ENCODE assay signal across 13 mouse cellular contexts in genomic region chr3:153756500-153756996, GRCm38 (mm10). TPM values are rescaled to one million over a fixed set of nuclear protein-coding genes. Genes with fewer than 3 reads are reported as not detected.
A peak's percentile ranks its signal among the peaks of the same experiment; 100 is the strongest.
DNase-seq lines count a peak whose midpoint lies in the region; ATAC-seq and TF ChIP-seq lines count a peak whose summit lies in the region.
"Had no signal": no experiment of that assay in that cellular context is flagged by ENCODE, and none has a peak within 500 bp of the region (broad histone marks: within the 10 kb centered on the region; RNA-seq: fewer than 3 reads in every experiment).

No protein-coding gene starts in this region.

- no peaks in the 10 kb centered on the region for H3K27me3 ChIP-seq in kidney, embryonic 14.5 days (ENCODE audit: control insufficient read depth, insufficient read depth, low read length)
- H3K27me3 ChIP-seq in kidney, adult 2 months (replicated peaks; ENCODE audit: control insufficient read depth, insufficient read depth, low read length): no peaks in the 10 kb centered on the region
- H3K27me3 ChIP-seq in thymus, adult 2 months (ENCODE audit: control insufficient read depth, insufficient read depth, low read length): no peaks in the 10 kb centered on the region
- H3K27me3 ChIP-seq in liver, embryonic 11.5 days (replicated peaks; ENCODE audit: control insufficient read depth, insufficient read depth, low read length): no peaks in the 10 kb centered on the region
- H3K27me3 ChIP-seq: limb, embryonic 15.5 days had no signal

- 89% methylated on average over 2 of the region's 2 CpGs for WGBS in kidney, embryonic 14.5 days
- 93% methylated on average over 2 of the region's 2 CpGs for WGBS in kidney, adult 2 months
- 100% methylated on average over 2 of the region's 2 CpGs for WGBS in thymus, adult 2 months
- 81% methylated on average over 2 of the region's 2 CpGs for WGBS in liver, embryonic 11.5 days

- H3K4me3 ChIP-seq in kidney, embryonic 14.5 days (ENCODE audit: low read length): no peak overlapping the region
- no peak overlapping the region for H3K4me3 ChIP-seq in kidney, adult 2 months (ENCODE audit: insufficient read depth, low read depth, low read length)
- no peak overlapping the region for H3K4me3 ChIP-seq in thymus, adult 2 months (ENCODE audit: control insufficient read depth, insufficient read depth, low read length)
- no peak overlapping the region for H3K4me3 ChIP-seq in liver, embryonic 11.5 days (ENCODE audit: low read depth, low read length)
- H3K4me3 ChIP-seq: limb, embryonic 15.5 days had no signal

- TF ChIP-seq CTCF in kidney, adult 2 months (conservative IDR thresholded peaks at IDR 0.05; ENCODE audit: insufficient read depth, insufficient read length, low read depth, low read length): no peak
- 0 out of 2 replicates have a peak, but pooled peaks have one; percentile 36 for TF ChIP-seq CTCF in thymus, adult 2 months (IDR thresholded peaks at IDR 0.05; ENCODE audit: borderline replicate concordance, control insufficient read depth, extremely low read depth, insufficient read depth, low read length, poor library complexity)

- TF ChIP-seq POLR2A in kidney, adult 2 months (IDR thresholded peaks at IDR 0.05; ENCODE audit: low read depth, low read length): no peak
- no peak for TF ChIP-seq POLR2A in thymus, adult 2 months (IDR thresholded peaks at IDR 0.05; ENCODE audit: control insufficient read depth, extremely low read depth, insufficient read depth, low read length, poor library complexity)

- no peak overlapping the region for H3K4me2 ChIP-seq in kidney, embryonic 14.5 days (replicated peaks; ENCODE audit: low read depth, low read length)
- no peak overlapping the region for H3K4me2 ChIP-seq in liver, embryonic 11.5 days
- H3K4me2 ChIP-seq: limb, embryonic 15.5 days had no signal

- DNase-seq in kidney, adult 2 months: no peak
- no peak for DNase-seq in thymus, adult 2 months
- no peak for DNase-seq in thymus, postnatal 10 days (ENCODE audit: low spot score in 2 of 2)
- DNase-seq in liver, embryonic 11.5 days (ENCODE audit: low spot score): no peak
- DNase-seq in adipocyte (ENCODE audit: low spot score): no peak
- no peak for DNase-seq in adrenal gland, adult (ENCODE audit: inconsistent age in 2 of 2, low spot score in 1 of 2)
- DNase-seq: adrenal gland, postnatal 10 days; cerebellum, postnatal 36 days; right cerebral cortex, postnatal 25 days; thymus, adult 18-20 months had no signal

- peak; percentile 55 for ATAC-seq in kidney, embryonic 14.5 days (ENCODE audit: low FRiP score, low TSS enrichment)
- peak; percentile 42; the same call in 1 of the 2 replicates for ATAC-seq in liver, embryonic 11.5 days (replicated peaks; ENCODE audit: low FRiP score)
- ATAC-seq: intestine, embryonic 16.5 days had no signal

- no peaks in the 10 kb centered on the region for H3K9me3 ChIP-seq in kidney, embryonic 14.5 days (ENCODE audit: control insufficient read depth, low read length)
- no peaks in the 10 kb centered on the region for H3K9me3 ChIP-seq in liver, embryonic 11.5 days (ENCODE audit: control insufficient read depth, low read length)
- H3K9me3 ChIP-seq: limb, embryonic 15.5 days had no signal

- no peaks in the 10 kb centered on the region for H3K36me3 ChIP-seq in kidney, embryonic 14.5 days (ENCODE audit: control insufficient read depth, insufficient read depth, low read length)
- no peaks in the 10 kb centered on the region for H3K36me3 ChIP-seq in kidney, adult 2 months (ENCODE audit: control insufficient read depth, insufficient read depth, low read length)
- no peaks in the 10 kb centered on the region for H3K36me3 ChIP-seq in thymus, adult 2 months (ENCODE audit: control insufficient read depth, insufficient read depth, low read length)
- no peaks in the 10 kb centered on the region for H3K36me3 ChIP-seq in liver, embryonic 11.5 days (ENCODE audit: control insufficient read depth, insufficient read depth, low read length)
- H3K36me3 ChIP-seq: limb, embryonic 15.5 days had no signal

- H3K4me1 ChIP-seq in kidney, embryonic 14.5 days (ENCODE audit: control insufficient read depth, insufficient read depth, low read length): peaks cover 4% of the 10 kb centered on the region; the same call in 1 of the 2 replicates
- no peaks in the 10 kb centered on the region for H3K4me1 ChIP-seq in kidney, adult 2 months (ENCODE audit: control insufficient read depth, insufficient read depth, low read length)
- H3K4me1 ChIP-seq in thymus, adult 2 months (replicated peaks; ENCODE audit: control insufficient read depth, insufficient read depth, low read length): 0 out of 2 replicates have a peak, but pooled peaks cover 4% of the 10 kb centered on the region
- H3K4me1 ChIP-seq in liver, embryonic 11.5 days (replicated peaks; ENCODE audit: control insufficient read depth, insufficient read depth, low read length): peaks cover 7% of the 10 kb centered on the region

- H3K9ac ChIP-seq in kidney, embryonic 14.5 days (ENCODE audit: low read depth, low read length): no peak overlapping the region
- no peak overlapping the region for H3K9ac ChIP-seq in liver, embryonic 11.5 days (ENCODE audit: low read depth, low read length)
- H3K9ac ChIP-seq: limb, embryonic 15.5 days had no signal

- H3K27ac ChIP-seq in kidney, embryonic 14.5 days (ENCODE audit: low read depth, low read length): no peak overlapping the region
- no peak overlapping the region for H3K27ac ChIP-seq in kidney, adult 2 months (ENCODE audit: insufficient read depth, low read depth, low read length)
- H3K27ac ChIP-seq in thymus, adult 2 months (ENCODE audit: control insufficient read depth, insufficient read depth, low read length): no peak overlapping the region
- H3K27ac ChIP-seq in liver, embryonic 11.5 days (ENCODE audit: low read depth, low read length): no peak overlapping the region
- H3K27ac ChIP-seq: limb, embryonic 15.5 days had no signal

RNA-seq across cellular contexts. Expression of gene St6galnac3, which starts 31.6 kb away (rescaled TPM):
- 51.6 and 63.8 TPM in 2 replicates for polyA plus RNA-seq in kidney, embryonic 14.5 days (2014; fragmentation: Nextera tagmentation; extraction: Ambion mirVana)
- polyA plus RNA-seq in kidney, adult 2 months (2012; rRNA removed): 2.6 and 3.2 TPM in 2 replicates
- 1.3 and 1.6 TPM in 2 replicates for polyA plus RNA-seq in thymus, adult 2 months (2012; rRNA removed)
- polyA plus RNA-seq in liver, embryonic 11.5 days (2014; fragmentation: Nextera tagmentation; extraction: Ambion mirVana): 21.8 and 27.2 TPM in 2 replicates
